Mouse (Mus musculus): Measurements from ENCODE around the gene Kmt2e. TPM values are rescaled to one million over a fixed set of nuclear protein-coding genes. Genes with fewer than 3 reads are reported as not detected.
"Not testable (repeated sequence)": the region's sequence is repeated elsewhere in the genome, so short reads cannot be mapped to it uniquely, and the experiment has no call there.

The Kmt2e gene
- polyA plus RNA-seq, 1 experiment from 2014 or later = 170 TPM

DNA sequence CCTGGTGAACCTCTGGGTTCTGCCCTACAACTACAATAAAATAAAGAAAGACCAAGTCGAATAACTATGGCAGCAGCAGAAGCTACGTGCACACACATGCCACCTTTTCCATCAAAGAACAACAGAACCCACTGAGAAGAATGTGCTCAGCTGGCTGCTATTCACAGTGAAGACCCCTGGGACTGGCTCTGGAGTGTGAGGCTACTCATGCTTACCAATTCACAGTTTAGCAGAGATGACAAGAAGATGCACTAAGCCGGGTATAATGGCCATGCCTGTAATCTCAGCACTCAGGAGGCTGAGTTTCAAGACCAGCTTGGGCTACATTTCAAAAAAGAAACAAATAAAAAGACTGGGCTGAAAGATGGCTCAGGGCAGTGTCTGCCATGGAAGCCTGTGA lies 82.7 kb downstream of the Kmt2e start:
- Histone ChIP-seq H3K4me2 (no peak overlapping the region), H3K4me3 (no peak overlapping the region), H3K27ac (peak overlapping the region; percentile 58), H3K36me3 (peaks cover 49% of the 10 kb centered on the region), H3K27me3 (no peaks in the 10 kb centered on the region), H3K9me3 (no peaks in the 10 kb centered on the region), H3K9ac (no peak overlapping the region), H3K4me1 (replicated peaks) (peaks cover 19% of the 10 kb centered on the region)
- peak; percentile 37; the same call in 1 of the 2 replicates for ATAC-seq (ENCODE audit: low FRiP score)
- WGBS = 24% methylated on average over 3 of the region's 3 CpGs

DNA sequence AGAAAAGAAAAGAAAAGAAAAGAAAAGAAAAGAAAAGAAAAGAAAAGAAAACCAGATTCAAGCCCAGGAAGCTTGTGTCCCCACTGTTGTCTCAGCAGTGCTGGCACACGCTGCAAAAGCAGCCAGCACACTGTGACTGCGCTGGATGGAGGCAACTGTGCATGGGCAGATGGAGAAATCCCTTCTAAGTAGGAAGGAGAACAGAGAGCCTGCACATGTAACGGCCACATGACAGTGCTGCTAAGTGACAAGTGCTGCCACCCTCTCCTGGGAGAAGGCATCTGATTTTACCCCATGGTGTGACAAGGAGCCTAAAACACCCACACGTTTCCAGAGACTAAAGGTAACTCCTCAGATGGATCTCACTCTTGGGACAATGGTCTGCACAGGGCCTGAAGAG lies 83.6 kb downstream of the Kmt2e start:
- H3K4me3 ChIP-seq = no peak overlapping the region
- H3K27me3 ChIP-seq = no peaks in the 10 kb centered on the region
- 0 out of 2 replicates have a peak overlapping the region, but pooled peaks have one; percentile 44 for H3K27ac ChIP-seq
- no peak for ATAC-seq (ENCODE audit: low FRiP score)
- H3K36me3 ChIP-seq = peaks cover 52% of the 10 kb centered on the region
- no peaks in the 10 kb centered on the region for H3K9me3 ChIP-seq
- peaks cover 19% of the 10 kb centered on the region for H3K4me1 ChIP-seq (replicated peaks)
- WGBS = 69% methylated on average over 4 of the region's 4 CpGs
- H3K9ac ChIP-seq = no peak overlapping the region
- no peak overlapping the region for H3K4me2 ChIP-seq

DNA sequence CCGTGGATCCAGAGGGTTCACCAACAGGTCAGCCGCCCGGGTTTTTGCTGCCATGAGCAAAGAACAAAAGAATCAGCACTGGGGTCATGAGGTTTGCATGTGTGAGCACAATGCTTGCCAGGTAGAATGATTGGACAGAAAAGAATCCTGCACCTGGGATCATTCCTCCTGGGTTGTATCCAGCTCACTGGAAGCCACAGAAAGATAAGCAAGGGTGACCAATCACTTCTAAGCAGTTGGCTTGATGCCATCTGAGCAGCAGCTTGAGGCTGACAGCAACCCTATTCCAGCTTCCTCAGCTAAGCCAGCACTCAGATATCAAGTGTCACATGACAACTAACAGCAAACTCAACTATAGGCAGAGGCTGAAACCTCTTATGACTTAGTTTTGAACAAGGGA lies 84.4 kb downstream of the Kmt2e start:
- Histone ChIP-seq H3K27ac (peak overlapping the region; percentile 45; the same call in 1 of the 2 replicates), H3K4me2 (no peak overlapping the region), H3K4me3 (no peak overlapping the region), H3K9me3 (no peaks in the 10 kb centered on the region), H3K36me3 (peaks cover 47% of the 10 kb centered on the region), H3K4me1 (replicated peaks) (peaks cover 19% of the 10 kb centered on the region), H3K27me3 (no peaks in the 10 kb centered on the region), H3K9ac (no peak overlapping the region)
- ATAC-seq (ENCODE audit: low FRiP score) = no peak
- WGBS = 62% methylated on average over 3 of the region's 3 CpGs

DNA sequence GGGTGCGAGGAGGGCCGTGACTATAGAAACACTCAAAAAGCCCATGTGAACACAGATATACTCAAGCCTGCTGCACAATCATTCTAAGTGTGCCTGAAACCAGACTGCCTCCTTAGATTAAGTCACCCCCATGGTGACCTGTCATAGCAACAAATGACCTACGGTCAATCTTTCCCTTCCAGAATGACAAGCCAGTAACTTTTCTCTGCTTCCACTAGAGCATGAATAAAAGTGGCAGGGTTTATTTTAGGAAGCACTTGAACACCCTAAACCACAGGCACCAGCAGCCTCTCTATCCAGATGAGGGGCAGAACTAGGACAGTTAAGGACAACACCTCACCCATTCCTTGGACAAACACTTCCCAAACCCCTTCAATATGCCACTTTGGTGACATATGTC lies 85.4 kb downstream of the Kmt2e start:
- H3K4me3 ChIP-seq = no peak overlapping the region
- H3K4me1 ChIP-seq (replicated peaks) = peaks cover 19% of the 10 kb centered on the region
- H3K27me3 ChIP-seq = no peaks in the 10 kb centered on the region
- no peak overlapping the region for H3K27ac ChIP-seq
- H3K9ac ChIP-seq = no peak overlapping the region
- 97% methylated on average over 3 of the region's 3 CpGs for WGBS
- no peak for ATAC-seq (ENCODE audit: low FRiP score)
- H3K36me3 ChIP-seq = peaks cover 47% of the 10 kb centered on the region
- H3K4me2 ChIP-seq = no peak overlapping the region
- H3K9me3 ChIP-seq = no peaks in the 10 kb centered on the region

DNA sequence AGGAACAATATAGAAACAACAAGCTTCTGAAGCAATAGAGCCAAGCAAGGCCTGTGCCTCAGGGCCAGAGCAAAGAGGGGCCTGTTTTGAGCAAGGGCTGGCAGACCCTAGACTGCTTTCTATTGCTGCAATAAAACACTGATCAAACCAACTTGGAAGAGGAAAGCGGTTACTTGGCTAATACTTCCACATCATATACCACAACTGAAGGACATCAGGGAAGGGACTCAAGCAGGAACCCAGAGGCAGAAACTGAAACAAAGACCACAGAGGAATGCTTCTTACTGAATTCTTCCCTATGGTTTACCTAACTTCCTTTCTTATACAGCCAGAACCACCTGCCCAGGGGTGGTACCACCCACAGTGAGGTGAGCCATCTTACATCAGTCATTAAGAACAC lies 87.4 kb downstream of the Kmt2e start:
- Histone ChIP-seq H3K27me3 (no peaks in the 10 kb centered on the region), H3K4me1 (replicated peaks) (peaks cover 19% of the 10 kb centered on the region), H3K27ac (no peak overlapping the region), H3K36me3 (peaks cover 49% of the 10 kb centered on the region), H3K4me2 (no peak overlapping the region), H3K9ac (no peak overlapping the region), H3K4me3 (no peak overlapping the region), H3K9me3 (no peaks in the 10 kb centered on the region)
- no peak for ATAC-seq (ENCODE audit: low FRiP score)
- WGBS = 95% methylated on average over 1 of the region's 1 CpGs

GRCm38 (mm10) chr5:23523936-23524335 lies 89.7 kb downstream of the Kmt2e start:
- Histone ChIP-seq H3K4me3 (no peak overlapping the region), H3K9me3 (no peaks in the 10 kb centered on the region), H3K4me2 (no peak overlapping the region), H3K36me3 (peaks cover 55% of the 10 kb centered on the region), H3K9ac (no peak overlapping the region), H3K27me3 (no peaks in the 10 kb centered on the region), H3K4me1 (replicated peaks) (peaks cover 5% of the 10 kb centered on the region), H3K27ac (no peak overlapping the region)
- WGBS = 83% methylated on average over 3 of the region's 3 CpGs
- ATAC-seq (ENCODE audit: low FRiP score) = no peak

DNA sequence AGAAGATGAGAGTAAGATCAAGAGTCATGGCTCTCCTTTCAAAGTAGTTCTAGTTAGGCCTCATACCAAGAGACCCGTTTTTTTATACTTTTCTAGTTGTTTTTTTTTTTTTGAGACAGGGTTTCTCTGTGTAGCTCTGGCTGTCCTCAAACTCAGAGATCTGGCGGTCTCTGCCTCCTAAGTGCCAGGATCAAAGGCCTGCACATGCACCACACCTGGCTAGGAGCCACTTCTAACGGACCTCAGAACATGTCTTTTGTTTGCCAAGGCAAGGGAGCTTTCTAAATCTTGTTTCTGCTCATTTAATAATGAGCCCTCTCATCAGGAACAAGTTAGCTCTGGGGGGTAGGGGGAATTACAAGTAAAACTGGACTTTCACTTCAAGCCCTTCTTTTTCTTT lies 90.4 kb downstream of the Kmt2e start:
- Histone ChIP-seq H3K4me3 (no peak overlapping the region), H3K9ac (no peak overlapping the region), H3K4me2 (no peak overlapping the region), H3K4me1 (replicated peaks) (no peaks in the 10 kb centered on the region), H3K27ac (no peak overlapping the region), H3K9me3 (no peaks in the 10 kb centered on the region), H3K36me3 (peaks cover 55% of the 10 kb centered on the region), H3K27me3 (no peaks in the 10 kb centered on the region)
- WGBS = 84% methylated on average over 3 of the region's 3 CpGs
- ATAC-seq (ENCODE audit: low FRiP score) = no peak

DNA sequence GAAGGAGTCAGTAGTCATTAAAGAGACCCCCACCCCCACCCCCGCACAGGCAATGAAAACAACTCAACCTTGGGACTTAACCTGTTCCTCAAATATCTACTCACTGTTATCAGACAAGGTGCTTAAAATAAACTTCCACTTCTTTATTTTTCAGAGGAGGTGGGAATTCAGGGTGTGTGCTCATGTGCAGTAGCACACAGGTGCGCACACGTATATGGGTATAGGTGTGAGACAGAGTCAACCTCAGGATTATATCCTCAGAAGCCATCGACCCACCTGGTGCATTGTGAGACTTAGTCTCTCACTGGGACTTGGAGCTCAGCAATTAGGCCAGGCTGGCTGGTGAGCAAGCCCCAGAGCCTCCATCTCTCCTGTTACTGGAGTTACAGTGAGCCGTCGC lies 96.9 kb downstream of the Kmt2e start:
- no peak for ATAC-seq (ENCODE audit: low FRiP score)
- no peak overlapping the region for H3K27ac ChIP-seq
- 97% methylated on average over 6 of the region's 6 CpGs for WGBS
- no peaks in the 10 kb centered on the region for H3K27me3 ChIP-seq
- no peaks in the 10 kb centered on the region for H3K9me3 ChIP-seq
- peaks cover 25% of the 10 kb centered on the region for H3K36me3 ChIP-seq
- no peaks in the 10 kb centered on the region for H3K4me1 ChIP-seq (replicated peaks)
- H3K4me2 ChIP-seq = no peak overlapping the region
- H3K4me3 ChIP-seq = no peak overlapping the region
- no peak overlapping the region for H3K9ac ChIP-seq

DNA sequence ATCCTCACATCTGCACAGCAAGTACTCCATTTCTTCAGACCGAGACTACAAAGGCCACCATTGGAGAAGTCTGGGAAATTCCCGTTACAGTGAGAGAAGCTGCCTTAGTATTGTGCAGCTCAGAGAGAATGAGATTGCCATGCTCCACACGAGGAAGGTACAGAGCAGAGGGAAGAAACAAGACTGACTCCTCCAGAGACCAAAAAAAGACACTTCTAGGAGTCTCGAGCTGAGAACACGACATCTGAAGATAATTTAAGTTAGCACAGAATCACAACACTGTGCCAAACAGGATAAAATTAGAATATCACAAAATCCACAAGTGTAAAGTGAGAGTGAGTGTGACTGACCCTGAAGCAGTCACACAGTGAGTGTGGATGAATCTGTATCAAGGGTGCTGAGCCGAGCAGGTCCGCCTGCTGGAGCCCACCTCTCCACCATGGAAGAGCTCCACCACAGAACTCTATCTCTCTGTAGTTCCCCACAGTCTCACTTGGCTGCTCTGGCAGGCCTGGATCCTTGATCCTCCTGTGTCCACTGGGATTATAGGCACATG lies 97.4 kb downstream of the Kmt2e start:
- Histone ChIP-seq H3K4me1 (replicated peaks) (no peaks in the 10 kb centered on the region), H3K9me3 (no peaks in the 10 kb centered on the region), H3K4me2 (no peak overlapping the region), H3K9ac (no peak overlapping the region), H3K27ac (no peak overlapping the region), H3K27me3 (no peaks in the 10 kb centered on the region), H3K4me3 (no peak overlapping the region), H3K36me3 (peaks cover 23% of the 10 kb centered on the region)
- no peak for ATAC-seq (ENCODE audit: low FRiP score)
- WGBS = 89% methylated on average over 7 of the region's 7 CpGs

GRCm38 (mm10) chr5:23535692-23536091 lies 101.5 kb downstream of the Kmt2e start:
- Histone ChIP-seq H3K27ac (no peak overlapping the region), H3K4me1 (replicated peaks) (no peaks in the 10 kb centered on the region), H3K4me2 (no peak overlapping the region), H3K9ac (peak overlapping the region; percentile 8; the same call in 1 of the 2 replicates), H3K27me3 (no peaks in the 10 kb centered on the region), H3K36me3 (peaks cover 45% of the 10 kb centered on the region), H3K4me3 (no peak overlapping the region), H3K9me3 (no peaks in the 10 kb centered on the region)
- 80% methylated on average over 7 of the region's 7 CpGs for WGBS
- no peak for ATAC-seq (ENCODE audit: low FRiP score)

GRCm38 (mm10) chr5:23551687-23552086 lies 117.4 kb downstream of the Kmt2e start:
- ATAC-seq (ENCODE audit: low FRiP score) = no peak
- Histone ChIP-seq H3K27me3 (no peaks in the 10 kb centered on the region), H3K9me3 (no peaks in the 10 kb centered on the region), H3K4me1 (replicated peaks) (no peaks in the 10 kb centered on the region), H3K4me2 (no peak overlapping the region), H3K4me3 (no peak overlapping the region), H3K9ac (no peak overlapping the region), H3K36me3 (peaks cover 5% of the 10 kb centered on the region; the same call in 1 of the 2 replicates), H3K27ac (no peak overlapping the region)
- 87% methylated on average over 5 of the region's 5 CpGs for WGBS

GRCm38 (mm10) chr5:23553338-23553737 lies 119.1 kb downstream of the Kmt2e start:
- not testable (repeated sequence) for H3K9ac ChIP-seq; H3K4me2 ChIP-seq; H3K27ac ChIP-seq; H3K4me3 ChIP-seq; H3K4me1 ChIP-seq (replicated peaks); ATAC-seq (ENCODE audit: low FRiP score); H3K36me3 ChIP-seq; H3K9me3 ChIP-seq; H3K27me3 ChIP-seq
- 80% methylated on average over 3 of the region's 3 CpGs for WGBS
